Mouse (Mus musculus) liver, postnatal 0 days (tissue): ENCODE results near the gene Hamp.

ENCODE experiments used
- CTCF ChIP-seq: sonication (generic); IDR thresholded peaks from 2 replicates; pipeline ENCODE4 v1.5.1; 2016; ENCODE audit warnings: antibody characterized with exemption, low read depth
- EP300 ChIP-seq: IDR thresholded peaks from 2 replicates; pipeline ENCODE4 v1.6.1; 2016; ENCODE audit warnings: antibody characterized with exemption, low read depth, mild to moderate bottlenecking

DNA sequence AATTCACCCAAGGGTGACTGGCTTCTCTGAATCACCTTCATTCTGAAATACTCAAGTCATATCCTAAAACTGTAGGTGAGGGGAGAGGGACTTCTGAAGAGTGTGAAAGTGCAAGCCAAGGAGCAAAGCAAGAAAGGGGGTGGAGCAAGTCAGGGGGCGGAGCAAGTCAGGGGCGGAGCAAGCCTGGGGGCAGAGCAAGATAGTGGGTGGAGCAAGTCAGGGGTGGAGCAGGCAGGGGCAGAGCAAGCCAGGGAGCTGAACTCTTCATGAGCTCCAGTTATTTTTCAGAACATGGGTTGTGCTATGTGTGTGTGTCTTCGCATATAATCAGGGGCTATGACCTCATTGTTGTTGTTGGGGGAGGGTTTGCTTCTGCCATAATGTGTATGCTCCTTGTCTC, 23.6 kb downstream of the Hamp start:
- TF ChIP-seq CTCF (no peak), EP300 (no peak)
